Mouse (Mus musculus): ENCODE results near the gene Zfp697. TPM values are rescaled to one million over a fixed set of nuclear protein-coding genes. Genes with fewer than 3 reads are reported as not detected.
"Not testable (repeated sequence)": the region's sequence is repeated elsewhere in the genome, so short reads cannot be mapped to it uniquely, and the experiment has no call there.

Zfp697 gene
- polyA plus RNA-seq, 1 experiment from 2014 or later: 16.4 TPM

GRCm38 (mm10) chr3:98635145-98635544 is 252.9 kb downstream of the Zfp697 start:
- no peak overlapping the region for H3K4me2 ChIP-seq (replicated peaks; ENCODE audit: low read depth, low read length)
- H3K9ac ChIP-seq (replicated peaks; ENCODE audit: low read length): no peak overlapping the region
- WGBS: 72% methylated on average over 1 of the region's 1 CpGs
- H3K27ac ChIP-seq (ENCODE audit: low read length): no peak overlapping the region
- H3K4me3 ChIP-seq (ENCODE audit: low read length): no peak overlapping the region
- H3K9me3 ChIP-seq (ENCODE audit: low read length): no peaks in the 10 kb centered on the region
- no peaks in the 10 kb centered on the region for H3K4me1 ChIP-seq (ENCODE audit: insufficient read depth, low read length)
- no peaks in the 10 kb centered on the region for H3K27me3 ChIP-seq (ENCODE audit: insufficient read depth, low read length)
- ATAC-seq (ENCODE audit: low FRiP score, low TSS enrichment): no peak
- no peaks in the 10 kb centered on the region for H3K36me3 ChIP-seq (ENCODE audit: insufficient read depth, low read length)

- Histone ChIP-seq H3K4me1 (ENCODE audit: insufficient read depth, low read length) (no peaks in the 10 kb centered on the region), H3K27me3 (ENCODE audit: insufficient read depth, low read length) (no peaks in the 10 kb centered on the region), H3K4me2 (replicated peaks; ENCODE audit: low read depth, low read length) (no peak overlapping the region), H3K36me3 (ENCODE audit: insufficient read depth, low read length) (no peaks in the 10 kb centered on the region), H3K4me3 (ENCODE audit: low read length) (no peak overlapping the region), H3K9me3 (ENCODE audit: low read length) (no peaks in the 10 kb centered on the region), H3K9ac (replicated peaks; ENCODE audit: low read length) (no peak overlapping the region), H3K27ac (ENCODE audit: low read length) (no peak overlapping the region; the same call in 1 of the 2 replicates)
- no peak for ATAC-seq (ENCODE audit: low FRiP score, low TSS enrichment)
Observed at GRCm38 (mm10) chr3:98680786-98681185, 298.5 kb downstream of the Zfp697 start.

GRCm38 (mm10) chr3:98682401-98682800 is 300.1 kb downstream of the Zfp697 start:
- Histone ChIP-seq H3K27me3 (ENCODE audit: insufficient read depth, low read length) (no peaks in the 10 kb centered on the region), H3K4me2 (replicated peaks; ENCODE audit: low read depth, low read length) (no peak overlapping the region), H3K4me1 (ENCODE audit: insufficient read depth, low read length) (no peaks in the 10 kb centered on the region), H3K9me3 (ENCODE audit: low read length) (no peaks in the 10 kb centered on the region), H3K9ac (replicated peaks; ENCODE audit: low read length) (no peak overlapping the region), H3K27ac (ENCODE audit: low read length) (no peak overlapping the region), H3K4me3 (ENCODE audit: low read length) (no peak overlapping the region), H3K36me3 (ENCODE audit: insufficient read depth, low read length) (no peaks in the 10 kb centered on the region)
- no peak for ATAC-seq (ENCODE audit: low FRiP score, low TSS enrichment)
- 64% methylated on average over 1 of the region's 1 CpGs for WGBS

GRCm38 (mm10) chr3:98720740-98721139 is 338.5 kb downstream of the Zfp697 start:
- no peaks in the 10 kb centered on the region for H3K36me3 ChIP-seq (ENCODE audit: insufficient read depth, low read length)
- no peak overlapping the region for H3K4me3 ChIP-seq (ENCODE audit: low read length)
- no peak overlapping the region for H3K4me2 ChIP-seq (replicated peaks; ENCODE audit: low read depth, low read length)
- H3K9me3 ChIP-seq (ENCODE audit: low read length): no peaks in the 10 kb centered on the region
- H3K9ac ChIP-seq (replicated peaks; ENCODE audit: low read length): no peak overlapping the region
- no peak for ATAC-seq (ENCODE audit: low FRiP score, low TSS enrichment)
- no peaks in the 10 kb centered on the region for H3K27me3 ChIP-seq (ENCODE audit: insufficient read depth, low read length)
- no peak overlapping the region for H3K27ac ChIP-seq (ENCODE audit: low read length)
- no peaks in the 10 kb centered on the region for H3K4me1 ChIP-seq (ENCODE audit: insufficient read depth, low read length)

GRCm38 (mm10) chr3:98724376-98724775 is 342.1 kb downstream of the Zfp697 start, which contains the start of gene Hsd3b2:
TSS of gene Hsd3b2 (minus strand) at chr3:98724543.
- no peaks in the 10 kb centered on the region for H3K36me3 ChIP-seq (ENCODE audit: insufficient read depth, low read length)
- 85% methylated on average over 1 of the region's 1 CpGs for WGBS
- no peaks in the 10 kb centered on the region for H3K9me3 ChIP-seq (ENCODE audit: low read length)
- H3K27me3 ChIP-seq (ENCODE audit: insufficient read depth, low read length): no peaks in the 10 kb centered on the region
- no peak within 1 kb of the TSS for H3K4me3 ChIP-seq (ENCODE audit: low read length)
- ATAC-seq (ENCODE audit: low FRiP score, low TSS enrichment): no peak
- H3K27ac ChIP-seq (ENCODE audit: low read length): no peak within 1 kb of the TSS
- no peak within 1 kb of the TSS for H3K4me2 ChIP-seq (replicated peaks; ENCODE audit: low read depth, low read length)
- H3K9ac ChIP-seq (replicated peaks; ENCODE audit: low read length): no peak within 1 kb of the TSS
- H3K4me1 ChIP-seq (ENCODE audit: insufficient read depth, low read length): no peaks in the 10 kb centered on the region

- no peaks in the 10 kb centered on the region for H3K9me3 ChIP-seq (ENCODE audit: low read length)
- no peak for ATAC-seq (ENCODE audit: low FRiP score, low TSS enrichment)
- 93% methylated on average over 2 of the region's 2 CpGs for WGBS
- no peak overlapping the region for H3K4me2 ChIP-seq (replicated peaks; ENCODE audit: low read depth, low read length)
- no peaks in the 10 kb centered on the region for H3K4me1 ChIP-seq (ENCODE audit: insufficient read depth, low read length)
- H3K27ac ChIP-seq (ENCODE audit: low read length): no peak overlapping the region
- no peak overlapping the region for H3K9ac ChIP-seq (replicated peaks; ENCODE audit: low read length)
- no peaks in the 10 kb centered on the region for H3K36me3 ChIP-seq (ENCODE audit: insufficient read depth, low read length)
- no peak overlapping the region for H3K4me3 ChIP-seq (ENCODE audit: low read length)
- H3K27me3 ChIP-seq (ENCODE audit: insufficient read depth, low read length): no peaks in the 10 kb centered on the region
Observed at GRCm38 (mm10) chr3:98726281-98726680, 344.0 kb downstream of the Zfp697 start.

- no peaks in the 10 kb centered on the region for H3K36me3 ChIP-seq (ENCODE audit: insufficient read depth, low read length)
- whole genome bisulfite sequencing: 93% methylated on average over 2 of the region's 2 CpGs
- no peak overlapping the region for H3K4me3 ChIP-seq (ENCODE audit: low read length)
- no peaks in the 10 kb centered on the region for H3K4me1 ChIP-seq (ENCODE audit: insufficient read depth, low read length)
- no peak for ATAC-seq (ENCODE audit: low FRiP score, low TSS enrichment)
- H3K27me3 ChIP-seq (ENCODE audit: insufficient read depth, low read length): no peaks in the 10 kb centered on the region
- H3K4me2 ChIP-seq (replicated peaks; ENCODE audit: low read depth, low read length): no peak overlapping the region
- no peak overlapping the region for H3K27ac ChIP-seq (ENCODE audit: low read length)
- H3K9me3 ChIP-seq (ENCODE audit: low read length): no peaks in the 10 kb centered on the region
- H3K9ac ChIP-seq (replicated peaks; ENCODE audit: low read length): no peak overlapping the region
Observed at GRCm38 (mm10) chr3:98733724-98734123, 351.5 kb downstream of the Zfp697 start.

- Histone ChIP-seq H3K27ac (ENCODE audit: low read length) (no peak overlapping the region), H3K4me2 (replicated peaks; ENCODE audit: low read depth, low read length) (no peak overlapping the region), H3K27me3 (ENCODE audit: insufficient read depth, low read length) (no peaks in the 10 kb centered on the region), H3K4me1 (ENCODE audit: insufficient read depth, low read length) (no peaks in the 10 kb centered on the region), H3K4me3 (ENCODE audit: low read length) (no peak overlapping the region), H3K9me3 (ENCODE audit: low read length) (no peaks in the 10 kb centered on the region), H3K9ac (replicated peaks; ENCODE audit: low read length) (no peak overlapping the region), H3K36me3 (ENCODE audit: insufficient read depth, low read length) (no peaks in the 10 kb centered on the region)
- 73% methylated on average over 4 of the region's 4 CpGs for WGBS
- no peak for ATAC-seq (ENCODE audit: low FRiP score, low TSS enrichment)
Observed at GRCm38 (mm10) chr3:98734340-98734739, 352.1 kb downstream of the Zfp697 start.

- 68% methylated on average over 1 of the region's 1 CpGs for WGBS
- not testable (repeated sequence) for H3K36me3 ChIP-seq (ENCODE audit: insufficient read depth, low read length); H3K4me2 ChIP-seq (replicated peaks; ENCODE audit: low read depth, low read length); H3K9ac ChIP-seq (replicated peaks; ENCODE audit: low read length); H3K9me3 ChIP-seq (ENCODE audit: low read length); H3K4me1 ChIP-seq (ENCODE audit: insufficient read depth, low read length); H3K27ac ChIP-seq (ENCODE audit: low read length); H3K4me3 ChIP-seq (ENCODE audit: low read length); H3K27me3 ChIP-seq (ENCODE audit: insufficient read depth, low read length); ATAC-seq (ENCODE audit: low FRiP score, low TSS enrichment)
Observed at GRCm38 (mm10) chr3:98741043-98741442, 358.8 kb downstream of the Zfp697 start.

GRCm38 (mm10) chr3:98752171-98752570 is 369.9 kb downstream of the Zfp697 start:
- no peak for ATAC-seq (ENCODE audit: low FRiP score, low TSS enrichment)
- 65% methylated on average over 2 of the region's 2 CpGs for WGBS

GRCm38 (mm10) chr3:98756836-98757235 is 374.6 kb downstream of the Zfp697 start:
- Histone ChIP-seq H3K9ac (replicated peaks; ENCODE audit: low read length) (no peak overlapping the region), H3K9me3 (ENCODE audit: low read length) (no peaks in the 10 kb centered on the region), H3K27me3 (ENCODE audit: insufficient read depth, low read length) (no peaks in the 10 kb centered on the region), H3K27ac (ENCODE audit: low read length) (no peak overlapping the region), H3K4me1 (ENCODE audit: insufficient read depth, low read length) (no peaks in the 10 kb centered on the region), H3K4me3 (ENCODE audit: low read length) (no peak overlapping the region), H3K36me3 (ENCODE audit: insufficient read depth, low read length) (no peaks in the 10 kb centered on the region), H3K4me2 (replicated peaks; ENCODE audit: low read depth, low read length) (no peak overlapping the region)
- WGBS: 85% methylated on average over 3 of the region's 3 CpGs
- no peak for ATAC-seq (ENCODE audit: low FRiP score, low TSS enrichment)

More at GRCm38 (mm10) chr3:98752171-98752570, 369.9 kb downstream of the Zfp697 start:
- Histone ChIP-seq H3K9me3 (ENCODE audit: low read length) (no peaks in the 10 kb centered on the region), H3K27me3 (ENCODE audit: insufficient read depth, low read length) (no peaks in the 10 kb centered on the region), H3K36me3 (ENCODE audit: insufficient read depth, low read length) (no peaks in the 10 kb centered on the region), H3K27ac (ENCODE audit: low read length) (no peak overlapping the region), H3K4me3 (ENCODE audit: low read length) (no peak overlapping the region), H3K4me1 (ENCODE audit: insufficient read depth, low read length) (no peaks in the 10 kb centered on the region), H3K9ac (replicated peaks; ENCODE audit: low read length) (no peak overlapping the region), H3K4me2 (replicated peaks; ENCODE audit: low read depth, low read length) (no peak overlapping the region)
